Mouse (Mus musculus): ENCODE measurements at regions not wholly inside any gene's neighbourhood (a gene's known extent, or its start where the extent isn't known, plus 50 kb on each side); places are given as distances from the start of the nearest gene placed in this dataset.

- in situ Hi-C loops (cut with MboI, MseI), result no loop called here
Measured at GRCm38 (mm10) chr6:50713297-50713696, 59.1 kb upstream of the Npvf start.

DNA sequence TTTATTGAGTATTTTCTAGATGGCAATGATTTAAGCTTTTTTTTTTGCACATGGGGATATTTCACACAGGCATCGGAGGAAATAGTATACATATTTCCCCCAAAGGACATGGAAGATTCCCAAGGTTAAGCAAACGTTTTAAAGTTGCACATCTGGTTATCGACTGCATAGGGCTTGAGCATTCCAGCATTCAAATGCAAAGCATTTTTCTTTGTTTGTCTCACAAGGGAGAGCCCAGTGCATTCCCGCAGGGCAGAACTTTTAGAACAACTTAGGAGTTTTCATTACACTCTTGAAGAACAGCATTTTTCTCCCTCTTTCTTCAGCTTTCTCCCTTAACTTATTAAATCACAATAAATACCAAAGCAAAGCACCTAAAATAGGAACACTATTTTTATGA lies 64.4 kb upstream of the Npvf start:
- in situ Hi-C loops (cut with MboI, MseI), result no loop called here

DNA sequence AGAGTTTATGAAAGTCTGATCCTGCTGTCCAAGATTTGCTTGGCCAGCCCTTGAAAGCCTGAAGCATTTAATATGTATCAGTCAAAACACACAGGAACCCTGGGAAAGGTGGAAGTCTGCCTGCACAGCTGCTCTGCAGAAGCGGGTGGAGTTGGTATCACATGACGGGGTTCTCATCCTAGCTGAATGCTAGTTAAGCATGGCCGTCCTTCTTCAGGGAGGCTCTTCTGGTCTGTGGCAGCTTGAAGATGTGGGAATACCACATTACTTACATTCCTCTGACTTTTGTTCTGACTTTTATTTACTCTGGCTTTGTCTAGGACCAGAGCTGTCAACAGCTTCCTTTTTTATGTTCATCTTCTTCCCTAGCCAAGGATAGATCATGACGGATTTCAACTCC lies 66.1 kb upstream of the Npvf start:
- in situ Hi-C loops (cut with MboI, MseI), result no loop called here

DNA sequence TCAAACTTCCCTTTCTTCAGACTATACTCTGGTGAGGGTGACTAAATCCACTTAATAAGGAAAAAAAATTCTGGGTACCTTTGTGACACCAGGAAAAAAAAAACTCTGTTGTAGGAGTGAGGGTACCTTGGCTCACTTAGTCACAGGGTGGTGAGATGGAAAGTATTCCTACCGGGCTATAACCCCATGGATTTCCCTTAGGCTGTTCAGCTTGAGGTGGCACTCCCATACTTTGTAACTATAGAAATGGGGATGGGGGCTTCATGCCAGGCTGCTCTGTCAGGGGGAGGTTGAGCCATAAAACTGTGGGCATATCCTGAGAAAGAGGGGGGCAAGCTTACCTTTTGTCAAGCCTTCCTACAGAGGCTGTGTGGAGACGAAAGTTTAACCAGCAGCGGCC lies 71.4 kb upstream of the Npvf start:
- in situ Hi-C loops (cut with MboI, MseI), result no loop called here

DNA sequence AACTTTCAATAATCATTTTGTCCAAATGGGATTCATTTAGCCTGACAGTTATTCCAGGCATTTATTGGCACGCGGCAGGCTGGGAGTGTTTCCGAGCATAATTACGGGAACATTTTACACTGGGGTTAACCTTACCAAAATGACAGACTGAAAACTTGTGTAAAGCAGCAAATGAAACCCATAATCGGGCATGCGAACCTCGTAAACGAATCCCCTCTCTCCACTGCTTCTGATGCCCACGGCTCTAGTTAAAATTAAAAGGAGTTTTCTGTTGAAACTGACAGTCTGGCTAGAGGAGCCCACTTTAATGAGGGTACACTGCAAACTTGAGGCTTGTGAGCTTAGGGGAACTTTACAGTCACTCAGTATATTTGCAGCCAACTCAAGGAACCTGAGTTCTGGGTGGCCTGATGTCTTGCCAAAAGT lies 71.9 kb upstream of the Npvf start:
- in situ Hi-C loops (cut with MboI, MseI), result no loop called here

GRCm38 (mm10) chr6:50730744-50731718 lies 76.8 kb upstream of the Npvf start:
- in situ Hi-C loops (cut with MboI, MseI), result no loop called here

DNA sequence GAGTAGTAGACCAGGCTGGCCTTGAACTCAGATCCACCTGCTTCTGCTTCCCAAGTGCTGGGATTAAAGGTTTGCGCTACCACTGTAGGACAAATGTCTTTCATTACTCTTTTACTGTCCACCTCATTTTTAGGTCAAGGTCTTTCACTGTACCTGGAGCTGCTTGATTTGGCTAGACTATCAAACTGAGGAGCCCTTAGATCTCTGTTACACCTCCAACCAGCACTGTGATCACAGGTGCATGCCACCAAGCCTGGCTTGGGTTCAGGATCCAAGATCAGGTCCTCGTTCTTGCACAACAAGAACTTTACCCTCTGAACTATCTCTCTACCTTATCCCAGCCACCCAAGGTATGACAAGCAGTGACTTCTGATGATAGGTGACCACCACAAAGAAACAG lies 80.5 kb upstream of the Npvf start:
- in situ Hi-C loops (cut with MboI, MseI), result no loop called here

DNA sequence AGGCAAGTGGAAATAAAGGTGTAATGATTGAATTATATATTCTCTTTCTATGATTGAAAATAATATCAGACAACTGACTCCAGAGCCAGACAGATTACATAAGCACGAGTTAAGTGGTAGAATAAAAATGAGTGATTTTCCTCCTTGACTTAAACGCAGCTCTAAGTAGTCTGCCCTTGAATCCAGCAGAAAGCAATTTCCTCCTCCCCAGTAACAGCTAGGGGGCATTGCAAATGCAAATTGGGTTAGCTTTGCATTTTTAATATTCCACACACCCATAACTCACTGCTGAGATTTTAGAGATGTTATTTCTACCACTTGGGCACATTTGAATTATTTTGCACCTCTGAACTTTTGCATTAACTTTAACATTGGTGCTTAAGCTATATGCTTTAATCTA lies 81.6 kb upstream of the Npvf start:
- in situ Hi-C loops (cut with MboI, MseI), result no loop called here

- in situ Hi-C loops (cut with MboI, MseI), result no loop called here
Measured at GRCm38 (mm10) chr6:50742009-50742408, 87.8 kb upstream of the Npvf start.

- in situ Hi-C loops (cut with MboI, MseI), result no loop called here
Measured at GRCm38 (mm10) chr6:50744462-50745166, 90.4 kb upstream of the Npvf start.

GRCm38 (mm10) chr6:50753151-50753550 lies 98.9 kb upstream of the Npvf start:
- in situ Hi-C loops (cut with MboI, MseI), result no loop called here

- in situ Hi-C loops (cut with MboI, MseI), result no loop called here
Measured at GRCm38 (mm10) chr6:50754786-50755185, 100.5 kb upstream of the Npvf start.

GRCm38 (mm10) chr6:50760367-50760766 lies 106.1 kb upstream of the Npvf start:
- in situ Hi-C loops (cut with MboI, MseI), result no loop called here

- in situ Hi-C loops (cut with MboI, MseI), result no loop called here
Measured at GRCm38 (mm10) chr6:50763121-50763520, 108.9 kb upstream of the Npvf start.

DNA sequence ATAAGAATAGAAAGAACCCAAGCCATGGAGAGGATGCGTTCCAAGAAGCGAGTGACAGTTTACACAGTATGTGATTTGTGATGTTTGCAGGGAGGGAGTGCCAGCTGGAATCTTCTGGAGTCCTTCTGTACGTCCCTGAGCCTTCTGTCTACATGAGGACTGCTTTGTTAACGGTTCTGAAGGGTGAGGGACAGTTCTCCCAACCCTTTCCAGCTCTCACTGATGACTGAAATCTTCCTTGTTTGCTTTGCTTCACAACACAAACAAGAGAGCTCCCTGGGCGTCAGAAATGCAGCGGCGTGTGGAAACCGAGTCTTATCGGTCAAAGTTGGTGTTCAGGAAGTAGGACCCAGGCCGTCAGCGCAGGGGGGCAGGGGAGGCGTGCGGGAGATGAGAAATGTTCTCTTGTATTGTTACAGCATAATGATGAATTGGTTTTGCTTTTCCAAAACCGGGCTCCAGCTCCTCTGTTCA lies 112.2 kb upstream of the Npvf start:
- in situ Hi-C loops (cut with MboI, MseI), result no loop called here

- in situ Hi-C loops (cut with MboI, MseI), result no loop called here
Measured at GRCm38 (mm10) chr6:50767126-50767525, 112.9 kb upstream of the Npvf start.

GRCm38 (mm10) chr6:50767827-50768226 lies 113.6 kb upstream of the Npvf start:
- in situ Hi-C loops (cut with MboI, MseI), result no loop called here

DNA sequence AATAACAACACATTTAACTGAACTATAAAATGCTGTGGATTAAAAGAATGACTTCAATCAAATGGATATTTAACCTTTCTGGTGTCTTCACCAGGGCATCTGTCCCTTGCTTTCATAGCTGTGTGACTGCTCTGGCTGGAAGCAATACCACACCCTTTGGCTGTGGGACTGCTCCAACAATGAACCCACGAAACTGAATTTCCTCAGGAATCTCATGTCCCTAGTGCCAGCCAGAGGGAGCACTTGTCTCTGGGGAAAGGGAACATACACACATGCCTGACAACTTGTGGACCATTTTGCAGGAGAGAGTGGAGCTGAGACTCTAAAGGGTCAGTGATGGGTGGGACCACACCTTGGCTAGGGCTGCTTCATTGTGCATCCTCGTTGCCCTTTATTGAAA lies 114.9 kb upstream of the Npvf start:
- in situ Hi-C loops (cut with MboI, MseI), result no loop called here

- in situ Hi-C loops (cut with MboI, MseI), result no loop called here
Measured at GRCm38 (mm10) chr6:50770481-50770880, 116.2 kb upstream of the Npvf start.

DNA sequence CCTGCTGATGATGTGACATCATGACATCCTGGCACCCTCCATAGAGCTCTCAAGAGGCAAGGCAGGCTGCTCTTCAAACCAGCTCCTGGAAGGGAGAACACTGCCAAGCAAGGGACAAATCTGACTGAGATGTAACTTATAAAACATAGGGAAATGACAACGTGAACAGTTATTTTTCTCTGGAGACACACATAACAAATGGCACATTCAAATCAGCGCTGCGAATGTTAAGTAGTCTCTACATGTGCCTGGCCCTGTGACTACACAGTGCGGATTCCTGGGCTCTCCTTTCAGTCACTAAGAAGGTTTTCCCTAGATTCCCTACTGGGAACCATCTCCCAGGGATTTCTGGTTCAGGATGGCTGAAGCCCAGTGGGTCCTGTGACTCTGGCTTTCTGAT lies 121.4 kb upstream of the Npvf start:
- in situ Hi-C loops (cut with MboI, MseI), result no loop called here

GRCm38 (mm10) chr6:50776236-50776832 lies 122.1 kb upstream of the Npvf start:
- in situ Hi-C loops (cut with MboI, MseI), result no loop called here

- in situ Hi-C loops (cut with MboI, MseI), result no loop called here
Measured at GRCm38 (mm10) chr6:50776931-50777495, 122.8 kb upstream of the Npvf start.
